Mouse (Mus musculus) myocyte (in vitro differentiated cells): ENCODE measurements around the gene Nox1.

Experiments used
- MAX ChIP-seq: IDR thresholded peaks from one replicate; pipeline ENCODE4 v1.6.1; 2011; ENCODE audit warnings: low read depth, mild to moderate bottlenecking, control low read depth
- MYOD1 ChIP-seq, 3 experiments: IDR thresholded peaks; one replicate each; pipeline ENCODE4 v1.6.1; 2011; ENCODE audit warnings: control low read depth in 2 of 3, low read depth in 2 of 3, mild to moderate bottlenecking in 2 of 3, moderate library complexity in 1 of 3; ENCODE audit not compliant: insufficient read length in 2 of 3, control insufficient read depth in 1 of 3
- POLR2A ChIP-seq: IDR thresholded peaks from one replicate; pipeline ENCODE4 v1.6.1; 2011; ENCODE audit warnings: low read depth, mild to moderate bottlenecking, control low read depth, moderate library complexity; ENCODE audit not compliant: insufficient read length
- POLR2AphosphoS2 ChIP-seq: IDR thresholded peaks from one replicate; pipeline ENCODE4 v1.6.1; 2011; ENCODE audit warnings: low read depth, control low read depth; ENCODE audit not compliant: insufficient read length
- TCF12 ChIP-seq: IDR thresholded peaks from one replicate; pipeline ENCODE4 v1.6.1; 2011; ENCODE audit warnings: mild to moderate bottlenecking, control low read depth; ENCODE audit not compliant: poor library complexity, insufficient read depth, severe bottlenecking

DNA sequence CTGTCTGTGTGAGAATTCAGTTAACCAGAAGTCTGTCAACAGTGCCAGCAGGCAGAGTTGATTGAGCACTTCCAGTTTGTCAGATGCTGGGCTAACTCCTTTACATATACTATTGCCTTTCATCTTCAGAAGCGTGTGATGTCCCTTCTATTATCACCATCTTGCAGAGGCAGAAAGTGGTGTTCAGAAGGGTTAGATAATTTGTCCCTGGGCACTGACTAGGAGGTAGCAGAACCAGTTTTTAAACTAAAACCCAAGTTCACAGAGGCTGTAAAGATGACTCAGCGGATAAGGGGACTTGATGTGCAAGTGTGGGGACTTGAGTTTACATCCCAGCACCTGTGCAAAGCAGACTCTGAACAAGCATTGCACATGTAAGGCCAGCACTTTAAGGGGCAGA is 13.3 kb downstream of the Nox1 start:
- TF ChIP-seq POLR2A (no peak), MAX (no peak), POLR2AphosphoS2 (no peak), TCF12 (no peak), MYOD1 (IDR thresholded peaks at IDR 0.05; ENCODE audit: control insufficient read depth in 1 of 3, insufficient read length in 2 of 3, low read depth in 2 of 3) (no peak)
